Mouse (Mus musculus): Measurements from ENCODE around the gene Angptl6.
A peak's percentile ranks its signal among the peaks of the same experiment; 100 is the strongest.

DNA sequence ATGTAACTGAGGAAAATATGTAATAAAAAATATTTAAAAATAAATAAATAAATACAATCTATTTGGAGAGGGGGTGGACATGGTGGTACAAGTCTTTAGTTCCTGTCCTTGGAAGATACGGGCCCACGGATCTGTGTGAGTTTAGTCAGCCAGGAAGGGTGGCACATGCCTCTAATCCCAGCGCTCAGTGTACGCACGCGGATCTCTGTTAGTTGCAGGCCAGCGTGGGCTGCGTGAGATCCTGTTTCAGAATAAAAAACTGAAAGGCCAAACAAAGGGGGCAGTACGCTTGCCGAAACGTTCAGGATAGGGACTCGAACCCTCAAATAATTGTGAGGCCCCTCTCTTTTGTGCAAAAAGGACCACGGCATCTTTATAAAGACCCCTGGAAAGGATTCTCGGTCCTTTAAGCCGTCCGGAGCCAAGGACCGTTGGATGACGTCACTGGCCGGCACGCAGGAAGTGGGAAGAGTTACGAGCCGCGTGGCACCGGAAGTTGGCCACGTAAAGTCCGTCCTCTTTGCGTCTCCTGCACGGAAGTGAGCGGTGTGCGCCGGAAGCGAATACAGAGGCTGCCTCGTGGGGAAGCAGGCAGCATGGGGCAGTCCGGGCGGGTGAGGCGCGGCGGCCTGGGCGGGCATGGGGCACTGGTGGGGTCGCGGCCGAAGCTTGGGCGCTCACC, 8.3 kb upstream of the Angptl6 start, which contains the start of gene Ppan:
- TF ChIP-seq POLR2A (IDR thresholded peaks at IDR 0.05; ENCODE audit: extremely low read depth, insufficient read depth, low read length) (peak; percentile 79), CTCF (IDR thresholded peaks at IDR 0.05; ENCODE audit: low read depth, low read length) (no peak)
